Mouse (Mus musculus) hindbrain, embryonic 11.5 days (tissue): ENCODE measurements at regions not wholly inside any gene's neighbourhood (a gene's known extent, or its start where the extent isn't known, plus 50 kb on each side); places are given as distances from the start of the nearest gene placed in this dataset.
"Not testable (repeated sequence)": the region's sequence is repeated elsewhere in the genome, so short reads cannot be mapped to it uniquely, and the experiment has no call there.

Experiments used
- ATAC-seq: fragments of 200-750 bp; cut with Nextera tagmentation; 2 replicates; pipeline ENCODE4 v1.8.0; 2017; ENCODE audit warnings: mild to moderate bottlenecking, moderate TSS enrichment, moderate library complexity; ENCODE audit not compliant: low FRiP score
- DNase-seq: peaks from one replicate; pipeline ENCODE4 v3.0.0-alpha.2; 2015; ENCODE audit warnings: low spot score
- H3K27ac ChIP-seq: fragments of 300-500 bp; sonication (generic); 2 replicates; pipeline ENCODE4 v1.5.1; 2014; ENCODE audit warnings: mild to moderate bottlenecking, low read depth, low read length
- H3K27me3 ChIP-seq: fragments of 300-500 bp; sonication (generic); 2 replicates; pipeline ENCODE4 v1.6.1; 2014; ENCODE audit warnings: mild to moderate bottlenecking, low read length, moderate library complexity, mixed read lengths; ENCODE audit not compliant: control insufficient read depth, insufficient read depth
- H3K36me3 ChIP-seq: fragments of 300-500 bp; sonication (generic); 2 replicates; pipeline ENCODE4 v1.6.1; 2014; ENCODE audit warnings: mild to moderate bottlenecking, low read length, moderate library complexity, mixed read lengths; ENCODE audit not compliant: control insufficient read depth, insufficient read depth
- H3K4me1 ChIP-seq: fragments of 300-500 bp; sonication (generic); replicated peaks from 2 replicates; pipeline ENCODE4 v1.6.1; 2014; ENCODE audit warnings: low read length, mixed read lengths; ENCODE audit not compliant: control insufficient read depth, insufficient read depth
- H3K4me2 ChIP-seq: fragments of 300-500 bp; sonication (generic); replicated peaks from 2 replicates; pipeline ENCODE4 v1.6.1; 2014; ENCODE audit warnings: mild to moderate bottlenecking, low read depth, low read length
- H3K4me3 ChIP-seq: fragments of 300-500 bp; sonication (generic); 2 replicates; pipeline ENCODE4 v1.5.1; 2014; ENCODE audit warnings: low read depth, low read length
- H3K9ac ChIP-seq: fragments of 300-500 bp; sonication (generic); 2 replicates; pipeline ENCODE4 v1.6.1; 2014; ENCODE audit warnings: low read depth, low read length
- H3K9me3 ChIP-seq: fragments of 300-500 bp; sonication (generic); 2 replicates; pipeline ENCODE4 v1.6.1; 2016; ENCODE audit warnings: low read length; ENCODE audit not compliant: control insufficient read depth
- WGBS: fragments of 180-500 bp; shearing (Covaris S2); extraction: QIAGEN DNeasy Blood & Tissue Kit; methylation state at CpG from one replicate; pipeline ENCODE4 v1.1.7; 2014; 5-methylcytosine and 5-hydroxymethylcytosine counted together

- 5% methylated on average over 23 of the region's 23 CpGs for WGBS
- Histone ChIP-seq H3K27ac (peak overlapping the region; percentile 24; the same call in 1 of the 2 replicates), H3K9me3 (no peaks in the 10 kb centered on the region)
Measured at GRCm38 (mm10) chr11:113165069-113165795, 383.2 kb downstream of the Sox9 start.

GRCm38 (mm10) chr11:113166517-113166916, 384.5 kb downstream of the Sox9 start:
- Histone ChIP-seq H3K36me3 (no peaks in the 10 kb centered on the region), H3K4me2 (no peak overlapping the region), H3K4me1 (peaks cover 15% of the 10 kb centered on the region), H3K27me3 (no peaks in the 10 kb centered on the region), H3K4me3 (no peak overlapping the region), H3K9ac (no peak overlapping the region), H3K9me3 (no peaks in the 10 kb centered on the region), H3K27ac (no peak overlapping the region)
- 81% methylated on average over 4 of the region's 4 CpGs for WGBS
- no peak for DNase-seq
- no peak for ATAC-seq

More at GRCm38 (mm10) chr11:113165069-113165795, 383.2 kb downstream of the Sox9 start:
- Histone ChIP-seq H3K4me3 (no peak overlapping the region), H3K36me3 (no peaks in the 10 kb centered on the region), H3K4me2 (peak overlapping the region; percentile 29), H3K9ac (no peak overlapping the region), H3K27me3 (no peaks in the 10 kb centered on the region), H3K4me1 (peaks cover 12% of the 10 kb centered on the region)
- DNase-seq, result peak; percentile 95
- ATAC-seq, result peak; percentile 73

GRCm38 (mm10) chr11:113172497-113173140, 390.6 kb downstream of the Sox9 start:
- Histone ChIP-seq H3K9me3 (no peaks in the 10 kb centered on the region), H3K27ac (no peak overlapping the region), H3K36me3 (no peaks in the 10 kb centered on the region), H3K4me1 (0 out of 2 replicates have a peak, but pooled peaks cover 6% of the 10 kb centered on the region), H3K4me3 (peak overlapping the region; percentile 30), H3K4me2 (peak overlapping the region; percentile 63), H3K27me3 (no peaks in the 10 kb centered on the region), H3K9ac (peak overlapping the region; percentile 37; the same call in 1 of the 2 replicates)
- 23% methylated on average over 15 of the region's 16 CpGs for WGBS
- DNase-seq, result peak; percentile 91
- peak; percentile 61 for ATAC-seq

GRCm38 (mm10) chr11:113173317-113173716, 391.3 kb downstream of the Sox9 start:
- H3K9me3 ChIP-seq, H3K4me1 ChIP-seq, H3K27me3 ChIP-seq, DNase-seq, H3K4me2 ChIP-seq, H3K36me3 ChIP-seq, H3K27ac ChIP-seq, H3K9ac ChIP-seq, ATAC-seq: not testable (repeated sequence)
- WGBS, result 30% methylated on average over 12 of the region's 12 CpGs
- peak overlapping the region; percentile 17; the same call in 1 of the 2 replicates for H3K4me3 ChIP-seq

DNA sequence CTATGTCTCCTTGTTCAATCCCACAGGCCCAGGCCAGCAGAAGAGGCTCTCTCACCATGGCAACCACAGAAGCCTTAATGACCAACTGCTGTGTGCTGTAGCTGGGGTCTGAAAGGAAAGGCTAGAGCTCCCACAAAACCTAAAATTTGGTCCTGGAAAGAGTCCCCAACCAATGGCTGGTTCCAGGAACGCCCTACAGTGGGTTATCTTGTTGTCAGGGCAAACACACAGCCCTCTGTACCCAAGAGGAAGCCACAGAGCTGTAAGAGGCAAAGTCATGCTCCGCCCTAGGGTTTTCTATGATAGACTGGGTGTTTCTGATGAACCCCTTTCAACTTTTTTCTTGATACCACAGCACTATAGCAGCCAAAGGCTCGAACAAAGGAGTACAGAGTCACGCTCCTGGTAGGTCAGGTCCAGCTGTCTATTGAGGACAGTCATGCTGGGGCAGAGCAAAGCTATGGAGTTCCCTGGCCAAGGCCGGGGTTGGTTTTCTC, 392.0 kb downstream of the Sox9 start:
- ATAC-seq (no peak), DNase-seq (peak; percentile 54)
- H3K4me2 ChIP-seq, result no peak overlapping the region
- H3K36me3 ChIP-seq, result no peaks in the 10 kb centered on the region
- H3K9me3 ChIP-seq, result no peaks in the 10 kb centered on the region
- 61% methylated on average over 5 of the region's 5 CpGs for WGBS
- H3K4me3 ChIP-seq, result no peak overlapping the region
- H3K9ac ChIP-seq, result no peak overlapping the region
- no peak overlapping the region for H3K27ac ChIP-seq
- 0 out of 2 replicates have a peak, but pooled peaks cover 6% of the 10 kb centered on the region for H3K4me1 ChIP-seq
- no peaks in the 10 kb centered on the region; the same call in 1 of the 2 replicates for H3K27me3 ChIP-seq

- peak; percentile 63 for DNase-seq
- 33% methylated on average over 6 of the region's 6 CpGs for WGBS
Measured at GRCm38 (mm10) chr11:113175323-113175722, 393.3 kb downstream of the Sox9 start.

GRCm38 (mm10) chr11:113176183-113176582, 394.2 kb downstream of the Sox9 start:
- Histone ChIP-seq H3K4me2 (no peak overlapping the region), H3K4me3 (no peak overlapping the region), H3K27me3 (no peaks in the 10 kb centered on the region; the same call in 1 of the 2 replicates), H3K36me3 (no peaks in the 10 kb centered on the region), H3K4me1 (0 out of 2 replicates have a peak, but pooled peaks cover 3% of the 10 kb centered on the region), H3K9ac (no peak overlapping the region), H3K9me3 (no peaks in the 10 kb centered on the region), H3K27ac (no peak overlapping the region)
- DNase-seq, result peak; percentile 68
- ATAC-seq, result no peak
- 21% methylated on average over 7 of the region's 7 CpGs for WGBS

More at GRCm38 (mm10) chr11:113175323-113175722, 393.3 kb downstream of the Sox9 start:
- Histone ChIP-seq H3K4me1 (0 out of 2 replicates have a peak, but pooled peaks cover 6% of the 10 kb centered on the region), H3K4me2 (no peak overlapping the region), H3K27ac (no peak overlapping the region), H3K9me3 (no peaks in the 10 kb centered on the region), H3K4me3 (no peak overlapping the region), H3K9ac (no peak overlapping the region), H3K27me3 (no peaks in the 10 kb centered on the region; the same call in 1 of the 2 replicates), H3K36me3 (no peaks in the 10 kb centered on the region)
- no peak for ATAC-seq

GRCm38 (mm10) chr11:113178375-113178774, 396.4 kb downstream of the Sox9 start:
- DNase-seq (no peak), ATAC-seq (no peak)
- Histone ChIP-seq H3K27me3 (no peaks in the 10 kb centered on the region; the same call in 1 of the 2 replicates), H3K9ac (no peak overlapping the region), H3K36me3 (no peaks in the 10 kb centered on the region), H3K27ac (no peak overlapping the region), H3K4me3 (no peak overlapping the region), H3K4me1 (0 out of 2 replicates have a peak, but pooled peaks cover 6% of the 10 kb centered on the region), H3K4me2 (no peak overlapping the region), H3K9me3 (no peaks in the 10 kb centered on the region)
- WGBS, result 89% methylated on average over 7 of the region's 7 CpGs
